Mouse (Mus musculus): ENCODE results near the gene Krtap5-4. TPM values are rescaled to one million over a fixed set of nuclear protein-coding genes. Genes with fewer than 3 reads are reported as not detected.
"Not testable (repeated sequence)": the region's sequence is repeated elsewhere in the genome, so short reads cannot be mapped to it uniquely, and the experiment has no call there.

Gene Krtap5-4
- polyA plus RNA-seq, 1 experiment from 2014 or later: not detected

GRCm38 (mm10) chr7:142317216-142317615, 13.9 kb downstream of the Krtap5-4 start:
- Histone ChIP-seq H3K4me2 (replicated peaks; ENCODE audit: low read depth, low read length) (no peak overlapping the region), H3K4me1 (ENCODE audit: control insufficient read depth, insufficient read depth, low read length) (peaks cover 5% of the 10 kb centered on the region; the same call in 1 of the 2 replicates), H3K27ac (ENCODE audit: low read depth, low read length) (no peak overlapping the region; the same call in 1 of the 2 replicates), H3K9ac (ENCODE audit: low read depth, low read length) (no peak overlapping the region), H3K36me3 (ENCODE audit: control insufficient read depth, insufficient read depth, low read length) (no peaks in the 10 kb centered on the region), H3K27me3 (ENCODE audit: control insufficient read depth, insufficient read depth, low read length) (no peaks in the 10 kb centered on the region), H3K9me3 (ENCODE audit: control insufficient read depth, low read length) (no peaks in the 10 kb centered on the region), H3K4me3 (ENCODE audit: low read length) (no peak overlapping the region)
- 60% methylated on average over 5 of the region's 5 CpGs for WGBS
- no peak for ATAC-seq (ENCODE audit: low FRiP score, low TSS enrichment)

DNA sequence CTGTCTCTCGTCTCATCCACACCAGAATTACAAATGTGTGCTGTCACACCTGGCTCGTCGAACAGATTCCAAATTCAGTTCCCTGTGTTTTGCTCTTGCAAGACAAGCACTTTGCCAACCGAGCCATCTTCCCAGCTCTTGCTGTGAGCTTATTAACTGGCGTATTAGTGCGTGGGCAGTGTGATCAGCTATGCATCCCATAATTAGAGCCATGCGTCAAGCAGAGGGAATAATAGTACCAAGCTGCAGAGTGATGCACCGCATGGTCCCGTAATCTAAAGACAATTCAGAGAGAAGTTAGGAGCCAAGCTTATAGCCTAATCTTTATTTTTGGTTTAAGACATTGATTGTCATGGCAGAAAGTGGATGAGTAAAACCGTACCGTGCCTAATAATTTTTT, 15.8 kb downstream of the Krtap5-4 start:
- H3K4me2 ChIP-seq (replicated peaks; ENCODE audit: low read depth, low read length): no peak overlapping the region
- 84% methylated on average over 11 of the region's 11 CpGs for WGBS
- H3K4me1 ChIP-seq (ENCODE audit: control insufficient read depth, insufficient read depth, low read length): peaks cover 5% of the 10 kb centered on the region; the same call in 1 of the 2 replicates
- no peak overlapping the region for H3K4me3 ChIP-seq (ENCODE audit: low read length)
- H3K27me3 ChIP-seq (ENCODE audit: control insufficient read depth, insufficient read depth, low read length): no peaks in the 10 kb centered on the region
- no peaks in the 10 kb centered on the region for H3K9me3 ChIP-seq (ENCODE audit: control insufficient read depth, low read length)
- H3K9ac ChIP-seq (ENCODE audit: low read depth, low read length): no peak overlapping the region
- no peaks in the 10 kb centered on the region for H3K36me3 ChIP-seq (ENCODE audit: control insufficient read depth, insufficient read depth, low read length)
- no peak for ATAC-seq (ENCODE audit: low FRiP score, low TSS enrichment)
- no peak overlapping the region for H3K27ac ChIP-seq (ENCODE audit: low read depth, low read length)

GRCm38 (mm10) chr7:142320906-142321305, 17.6 kb downstream of the Krtap5-4 start:
- Histone ChIP-seq H3K27ac (ENCODE audit: low read depth, low read length) (peak overlapping the region; percentile 2; the same call in 1 of the 2 replicates), H3K9me3 (ENCODE audit: control insufficient read depth, low read length) (no peaks in the 10 kb centered on the region), H3K4me3 (ENCODE audit: low read length) (no peak overlapping the region), H3K4me1 (ENCODE audit: control insufficient read depth, insufficient read depth, low read length) (peaks cover 5% of the 10 kb centered on the region; the same call in 1 of the 2 replicates), H3K9ac (ENCODE audit: low read depth, low read length) (no peak overlapping the region; the same call in 1 of the 2 replicates), H3K27me3 (ENCODE audit: control insufficient read depth, insufficient read depth, low read length) (no peaks in the 10 kb centered on the region), H3K4me2 (replicated peaks; ENCODE audit: low read depth, low read length) (no peak overlapping the region), H3K36me3 (ENCODE audit: control insufficient read depth, insufficient read depth, low read length) (no peaks in the 10 kb centered on the region)
- peak; percentile 65 for ATAC-seq (ENCODE audit: low FRiP score, low TSS enrichment)
- 17% methylated on average over 2 of the region's 2 CpGs for WGBS

- not testable (repeated sequence) for ATAC-seq (ENCODE audit: low FRiP score, low TSS enrichment); H3K27me3 ChIP-seq (ENCODE audit: control insufficient read depth, insufficient read depth, low read length); H3K4me2 ChIP-seq (replicated peaks; ENCODE audit: low read depth, low read length); H3K4me3 ChIP-seq (ENCODE audit: low read length); H3K9me3 ChIP-seq (ENCODE audit: control insufficient read depth, low read length); H3K27ac ChIP-seq (ENCODE audit: low read depth, low read length); H3K36me3 ChIP-seq (ENCODE audit: control insufficient read depth, insufficient read depth, low read length); H3K9ac ChIP-seq (ENCODE audit: low read depth, low read length); H3K4me1 ChIP-seq (ENCODE audit: control insufficient read depth, insufficient read depth, low read length)
- 57% methylated on average over 3 of the region's 10 CpGs for WGBS
Observed at GRCm38 (mm10) chr7:142321637-142322306, 18.4 kb downstream of the Krtap5-4 start.

- ATAC-seq (ENCODE audit: low FRiP score, low TSS enrichment): no peak
- 86% methylated on average over 6 of the region's 6 CpGs for WGBS
- Histone ChIP-seq H3K9me3 (ENCODE audit: control insufficient read depth, low read length) (no peaks in the 10 kb centered on the region), H3K36me3 (ENCODE audit: control insufficient read depth, insufficient read depth, low read length) (no peaks in the 10 kb centered on the region), H3K4me3 (ENCODE audit: low read length) (no peak overlapping the region), H3K4me1 (ENCODE audit: control insufficient read depth, insufficient read depth, low read length) (peaks cover 5% of the 10 kb centered on the region; the same call in 1 of the 2 replicates), H3K27me3 (ENCODE audit: control insufficient read depth, insufficient read depth, low read length) (no peaks in the 10 kb centered on the region), H3K27ac (ENCODE audit: low read depth, low read length) (no peak overlapping the region), H3K9ac (ENCODE audit: low read depth, low read length) (no peak overlapping the region), H3K4me2 (replicated peaks; ENCODE audit: low read depth, low read length) (no peak overlapping the region)
Observed at GRCm38 (mm10) chr7:142322641-142323040, 19.3 kb downstream of the Krtap5-4 start.

GRCm38 (mm10) chr7:142323396-142324117, 20.2 kb downstream of the Krtap5-4 start:
- no peak for ATAC-seq (ENCODE audit: low FRiP score, low TSS enrichment)
- Histone ChIP-seq H3K27me3 (ENCODE audit: control insufficient read depth, insufficient read depth, low read length) (no peaks in the 10 kb centered on the region), H3K9me3 (ENCODE audit: control insufficient read depth, low read length) (no peaks in the 10 kb centered on the region), H3K36me3 (ENCODE audit: control insufficient read depth, insufficient read depth, low read length) (no peaks in the 10 kb centered on the region), H3K4me3 (ENCODE audit: low read length) (no peak overlapping the region), H3K27ac (ENCODE audit: low read depth, low read length) (no peak overlapping the region), H3K4me2 (replicated peaks; ENCODE audit: low read depth, low read length) (no peak overlapping the region), H3K9ac (ENCODE audit: low read depth, low read length) (no peak overlapping the region), H3K4me1 (ENCODE audit: control insufficient read depth, insufficient read depth, low read length) (peaks cover 5% of the 10 kb centered on the region; the same call in 1 of the 2 replicates)
- WGBS: 92% methylated on average over 12 of the region's 12 CpGs

DNA sequence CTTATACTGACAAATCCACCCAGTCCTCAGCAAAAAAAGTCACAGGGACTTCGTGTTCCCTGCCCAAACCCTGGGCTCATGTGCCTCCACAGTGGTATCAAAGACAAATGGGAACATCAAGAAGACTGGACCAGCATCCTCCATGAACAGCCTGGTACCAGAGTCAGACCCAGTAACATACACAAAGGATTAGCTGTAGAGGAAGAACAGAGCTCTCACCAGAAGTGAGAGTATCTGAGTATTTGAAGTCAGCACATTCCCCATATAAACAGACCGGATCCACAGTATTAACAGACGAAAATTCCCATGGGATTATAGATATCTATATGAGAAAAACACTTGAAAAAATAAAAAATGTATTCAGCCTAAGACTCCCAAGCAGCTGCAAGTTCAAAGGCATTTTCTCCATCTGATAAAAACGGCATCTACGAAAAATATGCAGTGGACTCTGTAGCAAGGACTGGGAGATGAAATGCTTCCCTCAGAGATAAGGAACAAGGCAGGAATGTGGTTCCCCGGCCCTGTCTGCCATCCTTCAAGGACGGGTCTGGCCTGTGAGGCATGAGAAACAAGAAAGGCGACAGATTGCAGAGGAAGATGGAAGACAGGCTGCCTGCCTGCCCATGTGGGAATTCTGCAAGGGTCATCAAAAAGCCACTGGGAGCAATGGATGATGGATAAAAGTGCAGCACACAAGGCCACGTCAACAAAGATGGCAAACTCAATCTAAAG, 23.5 kb downstream of the Krtap5-4 start:
- H3K4me3 ChIP-seq (ENCODE audit: low read length): no peak overlapping the region
- H3K9me3 ChIP-seq (ENCODE audit: control insufficient read depth, low read length): no peaks in the 10 kb centered on the region
- no peak overlapping the region for H3K9ac ChIP-seq (ENCODE audit: low read depth, low read length)
- no peaks in the 10 kb centered on the region for H3K36me3 ChIP-seq (ENCODE audit: control insufficient read depth, insufficient read depth, low read length)
- no peak overlapping the region for H3K4me2 ChIP-seq (replicated peaks; ENCODE audit: low read depth, low read length)
- WGBS: 50% methylated on average over 9 of the region's 9 CpGs
- H3K27me3 ChIP-seq (ENCODE audit: control insufficient read depth, insufficient read depth, low read length): no peaks in the 10 kb centered on the region
- ATAC-seq (ENCODE audit: low FRiP score, low TSS enrichment): no peak
- H3K4me1 ChIP-seq (ENCODE audit: control insufficient read depth, insufficient read depth, low read length): peaks cover 18% of the 10 kb centered on the region
- H3K27ac ChIP-seq (ENCODE audit: low read depth, low read length): peak overlapping the region; percentile 10; the same call in 1 of the 2 replicates

- no peaks in the 10 kb centered on the region for H3K9me3 ChIP-seq (ENCODE audit: control insufficient read depth, low read length)
- no peak overlapping the region for H3K9ac ChIP-seq (ENCODE audit: low read depth, low read length)
- H3K4me1 ChIP-seq (ENCODE audit: control insufficient read depth, insufficient read depth, low read length): peaks cover 18% of the 10 kb centered on the region
- no peak for ATAC-seq (ENCODE audit: low FRiP score, low TSS enrichment)
- no peak overlapping the region for H3K27ac ChIP-seq (ENCODE audit: low read depth, low read length)
- no peak overlapping the region for H3K4me2 ChIP-seq (replicated peaks; ENCODE audit: low read depth, low read length)
- no peaks in the 10 kb centered on the region for H3K36me3 ChIP-seq (ENCODE audit: control insufficient read depth, insufficient read depth, low read length)
- WGBS: 45% methylated on average over 3 of the region's 3 CpGs
- no peaks in the 10 kb centered on the region for H3K27me3 ChIP-seq (ENCODE audit: control insufficient read depth, insufficient read depth, low read length)
- H3K4me3 ChIP-seq (ENCODE audit: low read length): no peak overlapping the region
Observed at GRCm38 (mm10) chr7:142328507-142328906, 25.2 kb downstream of the Krtap5-4 start.
